9 mouse cellular contexts compared by ENCODE assay signal in genomic region chr10:41490518-41490873, GRCm38 (mm10). TPM values are rescaled to one million over a fixed set of nuclear protein-coding genes. Genes with fewer than 3 reads are reported as not detected.
DNase-seq lines count a peak whose midpoint lies in the region; ATAC-seq lines count a peak whose summit lies in the region.
"Had no signal": no experiment of that assay in that cellular context is flagged by ENCODE, and none has a peak within 500 bp of the region (broad histone marks: within the 10 kb centered on the region; RNA-seq: fewer than 3 reads in every experiment).

No protein-coding gene starts in this region.

- H3K27ac ChIP-seq in kidney, embryonic 16.5 days (ENCODE audit: low read length), result no peak overlapping the region
- H3K27ac ChIP-seq in embryonic facial prominence, embryonic 10.5 days (replicated peaks), result peak overlapping the region; percentile 87
- H3K27ac ChIP-seq in hindbrain, embryonic 16.5 days (ENCODE audit: low read depth, low read length), result peak overlapping the region; percentile 74; the same call in 1 of the 2 replicates
- H3K27ac ChIP-seq in midbrain, embryonic 16.5 days (ENCODE audit: low read length), result peak overlapping the region; percentile 47; the same call in 1 of the 2 replicates

- no peak for DNase-seq in kidney, postnatal 14 days
- no peak for DNase-seq in embryonic facial prominence, embryonic 10.5 days (ENCODE audit: low spot score)
- DNase-seq in adrenal gland, postnatal 4 days (ENCODE audit: low spot score in 2 of 2), result no peak
- no peak for DNase-seq in kidney, postnatal 25 days
- DNase-seq in urinary bladder, postnatal 4 days (ENCODE audit: low spot score in 2 of 2), result no peak

- H3K27me3 ChIP-seq in kidney, embryonic 16.5 days (ENCODE audit: insufficient read depth, low read length), result no peaks in the 10 kb centered on the region
- H3K27me3 ChIP-seq in embryonic facial prominence, embryonic 10.5 days (replicated peaks; ENCODE audit: low read depth, poor library complexity, severe bottlenecking), result no peaks in the 10 kb centered on the region
- no peaks in the 10 kb centered on the region for H3K27me3 ChIP-seq in hindbrain, embryonic 16.5 days (replicated peaks; ENCODE audit: control insufficient read depth, insufficient read depth, low read length)
- H3K27me3 ChIP-seq in midbrain, embryonic 16.5 days (ENCODE audit: control insufficient read depth, insufficient read depth, low read depth, low read length), result 0 out of 2 replicates have a peak, but pooled peaks cover 3% of the 10 kb centered on the region

- peaks cover 15% of the 10 kb centered on the region for H3K4me1 ChIP-seq in kidney, embryonic 16.5 days (ENCODE audit: insufficient read depth, low read length)
- peaks cover 31% of the 10 kb centered on the region for H3K4me1 ChIP-seq in embryonic facial prominence, embryonic 10.5 days
- H3K4me1 ChIP-seq in hindbrain, embryonic 16.5 days (ENCODE audit: control insufficient read depth, insufficient read depth, low read depth, low read length), result peaks cover 11% of the 10 kb centered on the region
- H3K4me1 ChIP-seq in midbrain, embryonic 16.5 days (ENCODE audit: control insufficient read depth, insufficient read depth, low read length), result peaks cover 14% of the 10 kb centered on the region

- peak; percentile 62; the same call in 1 of the 2 replicates for ATAC-seq in kidney, embryonic 16.5 days (ENCODE audit: low FRiP score, low TSS enrichment)
- ATAC-seq in hindbrain, embryonic 16.5 days, result peak; percentile 75
- ATAC-seq in midbrain, embryonic 16.5 days, result peak; percentile 65; the same call in 1 of the 2 replicates

- H3K9me3 ChIP-seq in kidney, embryonic 16.5 days (ENCODE audit: low read length), result no peaks in the 10 kb centered on the region
- H3K9me3 ChIP-seq in embryonic facial prominence, embryonic 10.5 days, result no peaks in the 10 kb centered on the region
- H3K9me3 ChIP-seq in hindbrain, embryonic 16.5 days (ENCODE audit: control insufficient read depth, low read length), result no peaks in the 10 kb centered on the region
- no peaks in the 10 kb centered on the region for H3K9me3 ChIP-seq in midbrain, embryonic 16.5 days (replicated peaks; ENCODE audit: control insufficient read depth, low read length, poor library complexity, severe bottlenecking)

- peak overlapping the region; percentile 97 for H3K4me2 ChIP-seq in kidney, embryonic 16.5 days (replicated peaks; ENCODE audit: low read depth, low read length)
- peak overlapping the region; percentile 98 for H3K4me2 ChIP-seq in hindbrain, embryonic 16.5 days (ENCODE audit: low read length)
- H3K4me2 ChIP-seq in midbrain, embryonic 16.5 days (ENCODE audit: low read length), result peak overlapping the region; percentile 96

- peaks cover 21% of the 10 kb centered on the region for H3K36me3 ChIP-seq in kidney, embryonic 16.5 days (ENCODE audit: insufficient read depth, low read length)
- H3K36me3 ChIP-seq in embryonic facial prominence, embryonic 10.5 days (replicated peaks), result peaks cover 33% of the 10 kb centered on the region
- peaks cover 3% of the 10 kb centered on the region; the same call in 1 of the 2 replicates for H3K36me3 ChIP-seq in hindbrain, embryonic 16.5 days (ENCODE audit: control insufficient read depth, insufficient read depth, low read length)
- H3K36me3 ChIP-seq in midbrain, embryonic 16.5 days (ENCODE audit: control insufficient read depth, insufficient read depth, low read length), result no peaks in the 10 kb centered on the region

- H3K4me3 ChIP-seq in kidney, embryonic 16.5 days (ENCODE audit: low read length), result peak overlapping the region; percentile 56
- H3K4me3 ChIP-seq in embryonic facial prominence, embryonic 10.5 days, result peak overlapping the region; percentile 69
- H3K4me3 ChIP-seq in hindbrain, embryonic 16.5 days (ENCODE audit: low read length), result peak overlapping the region; percentile 83
- peak overlapping the region; percentile 78 for H3K4me3 ChIP-seq in midbrain, embryonic 16.5 days (ENCODE audit: low read depth, low read length)

- WGBS in kidney, embryonic 16.5 days, result under 1% methylated on average over 29 of the region's 29 CpGs
- WGBS in embryonic facial prominence, embryonic 10.5 days, result 1% methylated on average over 29 of the region's 29 CpGs
- WGBS in hindbrain, embryonic 16.5 days, result under 1% methylated on average over 29 of the region's 29 CpGs
- under 1% methylated on average over 29 of the region's 29 CpGs for WGBS in midbrain, embryonic 16.5 days

- H3K9ac ChIP-seq in kidney, embryonic 16.5 days (replicated peaks; ENCODE audit: low read length), result peak overlapping the region; percentile 69
- peak overlapping the region; percentile 78 for H3K9ac ChIP-seq in hindbrain, embryonic 16.5 days (ENCODE audit: low read depth, low read length)
- H3K9ac ChIP-seq in midbrain, embryonic 16.5 days (ENCODE audit: low read depth, low read length), result peak overlapping the region; percentile 76

RNA-seq across cellular contexts. Expression of gene Ppil6, which starts 0.3 kb away (rescaled TPM):
- 2.6 and 3.7 TPM in 2 replicates for polyA plus RNA-seq in kidney, embryonic 16.5 days (2015; fragmentation: Nextera tagmentation; extraction: Ambion mirVana)
- polyA plus RNA-seq in embryonic facial prominence, embryonic 10.5 days (2016; fragmentation: Nextera tagmentation; extraction: Ambion mirVana), result 0.80 and 0.93 TPM in 2 replicates
- polyA plus RNA-seq in hindbrain, embryonic 16.5 days (2015; fragmentation: Nextera tagmentation; extraction: Ambion mirVana), result 4.5 and 5.3 TPM in 2 replicates
- polyA plus RNA-seq in midbrain, embryonic 16.5 days (2015; fragmentation: Nextera tagmentation; extraction: Ambion mirVana), result 4.0 and 4.1 TPM in 2 replicates
- total RNA-seq in adrenal gland, postnatal 4 days (2021), result 1 to 10 TPM; 2.1 to 2.2 TPM
- total RNA-seq: neutrophil, adult 5-6 weeks had no signal

RNA-seq across cellular contexts. Expression of gene Smpd2, which starts 0.3 kb away (rescaled TPM):
- 84.1 and 91.2 TPM in 2 replicates for polyA plus RNA-seq in kidney, embryonic 16.5 days (2015; fragmentation: Nextera tagmentation; extraction: Ambion mirVana)
- 61.2 and 65.7 TPM in 2 replicates for polyA plus RNA-seq in embryonic facial prominence, embryonic 10.5 days (2016; fragmentation: Nextera tagmentation; extraction: Ambion mirVana)
- 46.5 and 52.9 TPM in 2 replicates for polyA plus RNA-seq in hindbrain, embryonic 16.5 days (2015; fragmentation: Nextera tagmentation; extraction: Ambion mirVana)
- 36.5 and 44.1 TPM in 2 replicates for polyA plus RNA-seq in midbrain, embryonic 16.5 days (2015; fragmentation: Nextera tagmentation; extraction: Ambion mirVana)
- 10 to 100 TPM; 44.0 to 45.6 TPM for total RNA-seq in adrenal gland, postnatal 4 days (2021)

RNA-seq across cellular contexts. Expression of gene Mical1, which starts 14.4 kb away (rescaled TPM):
- polyA plus RNA-seq in kidney, embryonic 16.5 days (2015; fragmentation: Nextera tagmentation; extraction: Ambion mirVana), result 34.6 TPM in 2 replicates
- 44.5 and 48.0 TPM in 2 replicates for polyA plus RNA-seq in embryonic facial prominence, embryonic 10.5 days (2016; fragmentation: Nextera tagmentation; extraction: Ambion mirVana)
- 25.9 and 31.0 TPM in 2 replicates for polyA plus RNA-seq in hindbrain, embryonic 16.5 days (2015; fragmentation: Nextera tagmentation; extraction: Ambion mirVana)
- 23.2 and 24.6 TPM in 2 replicates for polyA plus RNA-seq in midbrain, embryonic 16.5 days (2015; fragmentation: Nextera tagmentation; extraction: Ambion mirVana)
- total RNA-seq in adrenal gland, postnatal 4 days (2021), result 10 to 100 TPM; 28.5 to 29.6 TPM

RNA-seq across cellular contexts. Expression of gene Cd164, which starts 28.7 kb away (rescaled TPM):
- 191 and 208 TPM in 2 replicates for polyA plus RNA-seq in kidney, embryonic 16.5 days (2015; fragmentation: Nextera tagmentation; extraction: Ambion mirVana)
- polyA plus RNA-seq in embryonic facial prominence, embryonic 10.5 days (2016; fragmentation: Nextera tagmentation; extraction: Ambion mirVana), result 138 and 143 TPM in 2 replicates
- 57.2 and 62.9 TPM in 2 replicates for polyA plus RNA-seq in hindbrain, embryonic 16.5 days (2015; fragmentation: Nextera tagmentation; extraction: Ambion mirVana)
- 44.7 and 48.8 TPM in 2 replicates for polyA plus RNA-seq in midbrain, embryonic 16.5 days (2015; fragmentation: Nextera tagmentation; extraction: Ambion mirVana)
- 100 to 1,000 TPM; 195 to 202 TPM for total RNA-seq in adrenal gland, postnatal 4 days (2021)

RNA-seq across cellular contexts. Expression of gene Zbtb24, which starts 40.3 kb away (rescaled TPM):
- 19.7 and 19.8 TPM in 2 replicates for polyA plus RNA-seq in kidney, embryonic 16.5 days (2015; fragmentation: Nextera tagmentation; extraction: Ambion mirVana)
- polyA plus RNA-seq in embryonic facial prominence, embryonic 10.5 days (2016; fragmentation: Nextera tagmentation; extraction: Ambion mirVana), result 18.1 and 18.5 TPM in 2 replicates
- polyA plus RNA-seq in hindbrain, embryonic 16.5 days (2015; fragmentation: Nextera tagmentation; extraction: Ambion mirVana), result 16.9 and 18.2 TPM in 2 replicates
- 19.3 and 20.0 TPM in 2 replicates for polyA plus RNA-seq in midbrain, embryonic 16.5 days (2015; fragmentation: Nextera tagmentation; extraction: Ambion mirVana)
- 10 to 100 TPM; 24.5 to 28.0 TPM for total RNA-seq in adrenal gland, postnatal 4 days (2021)
